Mouse (Mus musculus) kidney, adult 9 months (tissue): ENCODE results near the gene Ccdc126.
"Not testable (repeated sequence)": the region's sequence is repeated elsewhere in the genome, so short reads cannot be mapped to it uniquely, and the experiment has no call there.

Experiments
- DNase-seq: peaks from one replicate; pipeline ENCODE4 v3.0.0; 2022

Ccdc126 gene

DNA sequence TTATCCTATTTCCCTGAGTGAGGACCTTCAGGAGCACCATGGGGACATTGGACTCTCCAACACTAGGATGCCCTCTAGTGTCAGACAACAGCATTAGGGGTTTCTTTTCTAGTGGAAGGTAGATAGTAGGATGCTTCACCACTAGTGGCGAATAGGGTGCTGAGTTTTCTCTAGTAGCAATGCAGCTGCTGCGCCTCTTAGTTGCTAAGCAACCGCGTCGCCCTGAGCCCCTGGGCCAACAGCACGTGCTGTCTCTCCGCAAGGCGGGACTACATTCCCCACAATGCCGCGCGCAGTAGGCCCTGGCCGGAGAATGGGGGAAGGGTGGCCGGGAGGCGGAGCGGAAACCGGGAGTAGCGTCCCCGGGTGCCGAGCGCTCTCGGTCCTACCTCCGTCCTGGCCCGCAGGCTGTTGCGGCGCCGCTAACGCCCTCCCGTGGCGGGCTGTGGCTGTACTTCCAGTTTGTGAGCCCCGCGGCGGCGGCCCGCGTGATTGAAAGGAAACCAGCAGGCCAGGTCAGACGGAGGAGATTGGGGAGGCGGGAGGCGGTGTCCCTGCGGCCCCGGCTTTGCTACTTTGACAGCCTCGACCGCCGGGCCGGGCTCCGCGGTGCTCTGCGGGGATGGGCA lies at the start of gene Ccdc126:
TSS of gene Ccdc126 (plus strand) at position 309 of the 629 bp plus-strand sequence.
- DNase-seq = peak; percentile 98

DNA sequence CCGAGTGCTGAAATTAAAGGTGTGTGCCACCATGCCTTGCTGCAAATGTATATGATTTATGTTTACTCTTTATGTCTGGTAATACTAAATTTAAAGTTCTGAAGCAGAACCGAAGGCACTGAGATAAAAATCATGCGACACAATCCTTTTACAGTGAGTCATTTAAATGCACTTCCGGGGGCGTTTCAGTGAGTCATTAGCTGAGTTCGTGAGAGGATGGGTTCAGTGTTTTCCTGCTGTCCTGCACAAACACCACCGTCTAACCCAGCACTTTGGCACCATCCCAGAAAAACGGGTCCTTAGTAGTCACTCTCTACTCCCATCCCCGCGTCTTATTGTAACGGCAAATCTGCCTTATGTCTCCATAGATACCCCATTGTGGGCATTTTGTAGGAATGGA lies 49.2 kb upstream of the Ccdc126 start:
- no peak for DNase-seq

DNA sequence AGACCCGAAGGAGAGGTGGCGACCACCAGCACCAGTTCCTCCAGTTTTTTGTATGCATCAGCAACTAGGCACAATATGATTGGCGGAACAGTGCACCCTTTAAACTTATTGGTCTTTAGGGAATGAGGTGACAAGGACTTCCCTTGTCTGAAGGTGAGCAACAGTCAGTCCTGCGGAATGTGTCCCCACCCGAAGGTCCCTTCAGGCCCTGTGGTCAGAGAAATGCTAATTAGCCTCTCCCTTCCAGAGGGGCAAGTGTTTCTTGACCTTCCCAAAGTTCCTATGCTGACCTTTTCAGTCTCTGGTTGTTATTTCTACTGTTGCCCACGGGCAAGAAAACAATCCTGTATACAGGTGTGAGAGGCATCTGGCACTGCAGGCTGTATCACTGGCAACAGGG lies 47.3 kb upstream of the Ccdc126 start:
- DNase-seq = no peak

DNA sequence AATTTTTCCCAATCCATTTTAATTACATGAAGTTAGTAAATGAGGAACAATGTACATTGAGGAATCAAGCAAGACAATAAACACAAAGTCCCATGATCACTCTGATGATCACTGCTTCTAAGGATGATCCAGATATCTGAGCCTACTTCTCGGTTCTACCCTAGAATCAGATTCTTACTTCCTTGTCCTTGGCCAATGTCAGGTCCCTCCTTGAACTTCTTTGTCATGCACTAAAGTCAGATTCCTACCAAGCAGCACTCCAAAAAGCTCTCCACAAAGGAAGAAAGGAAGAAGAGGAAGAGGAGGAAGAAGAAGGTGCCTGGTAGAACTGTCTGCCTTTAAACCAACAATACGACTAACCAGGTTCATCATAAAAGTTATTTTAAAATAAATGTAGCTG lies 46.2 kb upstream of the Ccdc126 start:
- no peak for DNase-seq

DNA sequence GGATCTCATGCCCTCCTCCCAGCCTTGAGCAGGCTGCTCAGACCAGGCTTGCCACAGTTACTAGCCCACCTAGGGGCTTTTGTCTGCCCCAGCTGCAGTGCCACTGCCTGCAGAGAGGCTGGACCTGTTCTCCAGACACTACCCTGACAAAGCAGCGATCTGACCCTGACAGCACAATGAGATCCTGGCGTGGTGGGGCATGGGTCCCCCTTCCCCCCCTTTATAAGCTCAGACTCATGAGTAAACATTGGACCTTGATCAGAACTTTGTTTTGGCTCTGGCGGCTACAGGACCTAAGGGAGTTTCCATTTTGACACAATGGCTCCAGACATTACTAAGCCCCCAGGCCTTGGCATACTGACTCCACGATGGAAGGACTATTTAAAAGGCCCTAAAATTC lies 45.1 kb upstream of the Ccdc126 start:
- no peak for DNase-seq

DNA sequence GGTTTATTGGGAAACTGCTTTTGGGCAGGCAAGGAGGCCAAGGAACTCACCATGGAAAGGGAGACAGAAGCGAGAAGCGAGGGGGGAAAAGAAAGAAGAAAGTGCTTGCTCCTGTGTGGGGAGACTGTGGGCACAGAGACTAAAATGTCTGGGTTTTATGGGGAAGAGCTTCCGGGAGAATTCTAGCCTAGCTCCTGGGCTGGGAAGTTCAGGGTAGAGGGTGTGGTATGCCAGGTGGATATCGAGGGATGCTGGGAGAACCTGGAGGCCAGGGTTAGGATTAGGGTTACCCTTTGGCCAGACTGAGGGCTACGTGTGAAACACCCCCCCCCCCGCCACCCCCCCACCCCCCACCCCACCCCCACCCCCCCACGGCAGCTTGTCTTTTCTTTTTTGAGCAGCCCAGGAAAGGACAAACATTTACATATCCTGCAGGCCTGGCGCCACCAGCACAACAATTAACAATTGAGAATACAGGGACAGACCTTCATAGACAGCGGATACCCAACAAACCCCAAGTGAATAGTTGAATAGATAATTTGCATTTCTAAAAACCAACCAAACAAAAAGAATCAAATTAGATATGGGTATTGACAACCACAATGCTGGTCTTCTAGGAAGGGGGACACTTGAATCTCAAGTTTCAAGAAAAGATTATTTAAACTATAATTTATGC lies 44.5 kb upstream of the Ccdc126 start:
- DNase-seq = no peak

DNA sequence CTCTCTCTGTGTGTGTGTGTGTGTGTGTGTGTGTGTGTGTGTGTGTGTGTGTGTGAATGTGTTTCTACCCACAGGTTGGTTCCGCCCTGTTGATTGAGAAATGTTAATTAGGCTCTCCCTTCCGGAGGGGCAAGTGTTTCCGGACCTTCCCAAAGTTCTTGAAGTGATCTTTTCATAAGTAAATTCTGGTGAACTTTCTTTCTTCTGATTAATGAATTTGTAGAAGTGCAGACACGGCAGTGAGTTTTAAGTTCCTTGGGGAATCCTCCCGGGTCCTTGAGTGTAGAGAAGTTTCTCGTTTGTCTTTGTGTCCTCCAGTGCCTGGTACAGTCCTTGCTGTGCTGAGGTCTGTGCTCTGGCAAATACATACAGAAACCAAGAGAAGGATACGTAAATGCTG lies 43.8 kb upstream of the Ccdc126 start:
- DNase-seq = no peak

DNA sequence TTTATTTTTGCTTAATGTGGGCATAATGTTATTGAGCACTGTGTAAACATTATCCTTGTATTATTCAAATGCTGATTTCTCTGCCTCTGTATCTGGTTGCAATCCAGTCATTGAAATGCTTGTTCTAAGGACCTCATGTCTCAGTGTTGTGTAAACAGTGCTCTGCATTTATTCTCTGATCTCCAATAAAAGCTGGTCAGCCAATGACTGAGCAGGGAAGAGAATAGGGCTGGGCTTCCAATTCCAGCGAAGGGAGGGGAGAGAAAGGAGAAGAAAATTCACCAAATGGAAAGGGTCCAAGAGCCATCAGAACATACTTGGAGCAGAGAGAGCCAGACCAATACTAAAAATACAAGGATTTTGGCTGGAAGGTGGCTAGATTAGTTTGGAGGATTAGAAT lies 38.1 kb upstream of the Ccdc126 start:
- DNase-seq = no peak

DNA sequence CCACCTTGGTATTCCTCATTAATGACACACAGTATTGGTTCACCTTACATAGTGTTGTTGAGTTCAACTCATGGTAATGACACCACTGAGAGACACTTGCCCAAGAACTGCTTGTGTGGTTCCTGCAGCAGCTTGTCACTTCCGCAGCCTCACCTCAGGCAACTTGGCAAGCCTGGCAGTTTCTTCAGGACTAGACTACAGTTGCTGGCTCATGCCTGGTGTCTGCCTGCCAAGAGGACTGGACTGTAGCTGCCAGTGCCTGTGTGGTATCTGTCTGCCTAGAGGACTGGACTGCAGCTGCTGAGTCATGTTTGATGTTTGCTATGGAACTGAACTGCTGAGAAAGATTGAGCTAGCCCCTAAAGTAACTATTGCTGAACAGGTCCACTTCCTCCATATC lies 37.0 kb upstream of the Ccdc126 start:
- DNase-seq = peak; percentile 68

DNA sequence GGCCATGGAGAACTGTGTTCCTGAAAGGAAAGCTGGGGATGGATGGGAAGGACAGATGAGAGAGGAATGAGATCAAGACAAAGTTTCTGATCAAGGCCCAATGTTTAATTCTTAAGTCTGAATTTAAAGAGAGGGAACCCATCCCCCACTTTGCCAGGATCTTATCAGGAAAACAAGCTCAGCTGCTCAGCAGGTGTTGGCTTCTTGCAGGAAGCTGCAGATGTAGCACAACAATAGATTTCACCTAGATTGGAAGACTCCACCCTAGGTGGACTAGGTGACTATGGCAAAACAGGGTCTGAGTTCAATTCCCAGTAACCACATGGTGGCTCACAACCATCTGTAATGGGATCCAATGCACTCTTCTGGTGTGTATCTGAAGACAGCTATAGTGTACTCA lies 20.8 kb upstream of the Ccdc126 start:
- DNase-seq = no peak

DNA sequence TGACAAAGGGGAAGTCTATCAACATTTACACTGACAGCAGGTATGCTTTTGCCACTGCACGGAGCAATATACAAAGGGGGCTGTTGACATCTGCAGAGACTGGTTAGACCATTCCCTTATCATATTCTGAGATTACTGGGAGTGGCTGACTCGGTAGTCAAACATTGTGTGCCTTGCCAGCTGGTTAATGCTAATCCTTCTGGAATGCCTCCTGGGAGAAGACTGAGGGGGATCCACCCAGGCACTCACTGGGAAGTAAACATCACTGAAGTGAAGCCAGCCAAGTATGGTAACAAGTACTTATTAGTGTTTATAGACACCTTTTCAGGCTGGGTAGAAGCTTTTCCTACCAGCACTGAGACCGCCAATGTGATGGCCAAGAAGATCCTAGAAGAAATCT lies 4.3 kb upstream of the Ccdc126 start:
- DNase-seq = not testable (repeated sequence)

DNA sequence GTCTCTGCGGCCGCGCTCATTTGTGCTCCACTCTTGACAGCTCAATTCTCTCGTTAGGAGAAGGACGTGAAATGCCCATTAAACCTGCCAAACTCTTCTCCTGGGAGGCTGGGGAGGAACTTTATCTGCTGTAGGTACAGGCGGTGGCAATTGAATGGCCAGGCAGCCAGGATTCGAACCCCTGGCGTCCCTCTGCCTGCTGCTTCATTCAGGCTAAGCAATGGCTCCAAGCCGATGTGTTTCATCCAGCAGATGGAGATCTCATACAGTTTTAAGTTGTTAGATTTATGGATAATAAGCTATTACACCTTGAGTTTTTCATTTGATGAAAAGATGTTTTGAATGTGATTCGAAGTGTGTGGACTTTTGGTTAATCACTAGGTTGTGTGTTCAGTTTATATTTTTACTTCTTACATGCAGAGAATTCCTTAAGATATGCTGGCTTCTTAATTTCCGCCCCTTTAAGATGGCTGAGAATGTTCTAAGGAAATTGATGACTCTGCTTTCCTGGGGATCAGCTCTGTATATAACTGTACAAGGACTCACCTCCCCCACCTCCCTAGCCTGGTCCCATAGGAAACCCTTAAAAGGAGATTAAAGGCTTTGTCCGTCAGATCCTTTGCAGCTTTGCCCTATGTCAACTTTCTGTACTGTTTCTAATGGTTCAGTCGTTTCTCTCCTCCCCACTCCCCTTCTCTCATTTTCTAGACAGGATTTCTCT lies 681 bp downstream of the Ccdc126 start:
- no peak for DNase-seq

DNA sequence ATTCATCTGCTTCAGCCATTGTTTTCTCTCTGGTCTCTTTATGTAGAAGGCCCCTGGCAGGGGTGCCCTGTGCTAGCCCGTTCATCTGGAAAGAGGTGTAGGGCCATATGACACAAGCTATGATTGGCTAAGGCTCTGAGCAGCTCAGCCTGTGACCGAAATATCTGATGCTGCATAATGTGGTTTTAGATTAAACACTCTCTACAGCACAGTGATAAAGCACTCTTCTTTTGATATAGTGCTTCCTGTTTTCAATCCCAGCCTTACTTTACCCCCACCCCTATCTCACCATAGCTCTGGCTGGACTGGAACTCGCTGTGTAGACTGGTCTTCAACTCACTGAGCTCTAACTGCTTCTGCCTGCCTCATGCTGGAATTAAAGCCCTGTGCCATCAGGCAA lies 2.3 kb downstream of the Ccdc126 start:
- no peak for DNase-seq

DNA sequence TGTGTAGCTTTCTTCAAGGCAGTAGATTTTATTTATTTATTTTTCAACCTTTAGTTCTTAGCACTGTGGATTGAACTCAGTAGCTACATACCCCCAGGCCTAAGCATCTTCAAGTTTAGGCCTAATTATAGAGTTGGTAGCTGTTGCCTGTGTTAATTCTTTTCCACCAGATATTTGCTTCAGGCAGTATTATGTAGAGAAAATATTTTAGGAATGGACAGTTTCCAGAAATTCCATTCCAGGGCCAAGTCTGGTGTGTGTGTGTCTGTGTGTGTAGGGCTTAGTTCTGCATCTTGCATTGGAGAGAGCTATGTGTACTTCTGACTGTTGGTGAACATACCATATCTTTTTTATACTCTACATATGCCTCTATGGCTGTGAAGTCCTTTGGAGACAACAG lies 3.0 kb downstream of the Ccdc126 start:
- DNase-seq = no peak

DNA sequence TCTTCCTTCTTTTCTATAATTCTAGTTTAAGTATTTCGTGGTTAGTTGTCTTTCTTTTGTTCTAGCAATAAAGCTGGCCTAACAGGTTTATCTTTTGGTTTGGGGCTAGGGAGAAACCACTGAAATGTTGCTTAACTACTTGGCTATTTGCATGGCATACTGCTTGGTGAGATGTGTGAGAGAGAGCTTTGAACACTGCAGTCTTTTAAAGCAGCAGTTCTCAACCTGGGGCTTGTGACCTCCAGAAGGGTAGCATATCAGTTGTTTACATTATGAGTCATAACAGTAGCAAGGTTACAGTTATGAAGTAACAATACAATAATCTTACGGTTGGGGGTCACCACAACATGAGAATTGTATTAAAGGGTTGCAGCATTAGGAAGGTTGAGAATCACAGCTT lies 3.9 kb downstream of the Ccdc126 start:
- DNase-seq = no peak

DNA sequence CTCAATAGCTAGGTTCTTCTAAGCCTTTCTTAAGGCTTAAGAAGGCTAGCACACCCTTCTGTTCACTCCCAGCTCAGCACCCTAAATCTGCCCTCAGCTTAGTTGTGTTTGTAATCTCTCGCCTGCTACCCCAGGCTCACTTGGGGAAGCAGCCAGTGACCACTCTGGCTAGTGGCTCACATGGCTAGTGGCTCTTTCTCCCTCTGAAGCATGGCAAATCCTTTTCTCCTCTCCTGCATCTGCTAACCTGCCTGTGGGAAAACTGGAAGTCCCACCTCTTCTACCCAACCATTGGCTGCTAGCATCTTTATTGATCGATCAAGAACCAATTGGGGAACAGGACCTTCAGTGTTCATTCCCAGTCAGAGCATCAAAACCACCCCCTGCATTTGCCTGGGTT lies 5.5 kb downstream of the Ccdc126 start:
- no peak for DNase-seq

DNA sequence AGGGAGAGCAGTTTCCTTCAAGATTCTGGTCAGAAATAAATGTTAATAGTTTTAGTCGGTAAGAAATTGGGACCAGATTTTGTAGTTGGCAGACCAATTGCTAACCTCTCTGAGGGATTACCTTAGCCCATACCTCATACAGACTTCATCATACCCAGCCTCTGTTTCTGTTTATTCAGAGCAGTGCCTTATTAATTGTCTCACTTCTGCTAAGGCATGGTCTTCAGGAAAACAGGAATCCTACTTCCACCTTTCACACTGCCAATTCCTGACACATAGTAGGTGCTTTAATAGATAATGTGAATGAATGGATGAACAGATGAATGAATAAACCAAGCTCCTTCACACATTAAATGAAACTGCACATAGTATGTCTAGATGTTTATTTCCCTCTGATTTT lies 6.2 kb downstream of the Ccdc126 start:
- DNase-seq = no peak

DNA sequence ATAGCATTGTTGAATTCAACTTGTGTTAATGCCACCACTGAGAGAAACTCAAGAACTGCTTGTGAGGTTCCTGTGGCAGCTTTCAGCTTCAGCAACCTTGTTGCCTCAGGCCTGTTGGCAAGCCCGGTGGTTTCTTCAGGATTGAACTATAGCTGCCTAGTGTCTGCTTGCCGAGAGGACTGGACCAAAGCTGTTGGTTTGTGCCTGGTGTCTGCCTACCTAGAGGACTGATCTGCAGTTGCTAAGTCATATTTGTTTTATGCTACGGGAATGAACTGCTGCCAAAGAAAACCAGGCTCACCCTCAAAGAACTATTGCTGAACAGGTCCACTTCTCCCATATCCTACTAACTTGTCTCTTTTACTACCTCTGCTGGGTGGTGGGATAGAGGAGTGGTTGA lies 7.8 kb downstream of the Ccdc126 start:
- DNase-seq = no peak

DNA sequence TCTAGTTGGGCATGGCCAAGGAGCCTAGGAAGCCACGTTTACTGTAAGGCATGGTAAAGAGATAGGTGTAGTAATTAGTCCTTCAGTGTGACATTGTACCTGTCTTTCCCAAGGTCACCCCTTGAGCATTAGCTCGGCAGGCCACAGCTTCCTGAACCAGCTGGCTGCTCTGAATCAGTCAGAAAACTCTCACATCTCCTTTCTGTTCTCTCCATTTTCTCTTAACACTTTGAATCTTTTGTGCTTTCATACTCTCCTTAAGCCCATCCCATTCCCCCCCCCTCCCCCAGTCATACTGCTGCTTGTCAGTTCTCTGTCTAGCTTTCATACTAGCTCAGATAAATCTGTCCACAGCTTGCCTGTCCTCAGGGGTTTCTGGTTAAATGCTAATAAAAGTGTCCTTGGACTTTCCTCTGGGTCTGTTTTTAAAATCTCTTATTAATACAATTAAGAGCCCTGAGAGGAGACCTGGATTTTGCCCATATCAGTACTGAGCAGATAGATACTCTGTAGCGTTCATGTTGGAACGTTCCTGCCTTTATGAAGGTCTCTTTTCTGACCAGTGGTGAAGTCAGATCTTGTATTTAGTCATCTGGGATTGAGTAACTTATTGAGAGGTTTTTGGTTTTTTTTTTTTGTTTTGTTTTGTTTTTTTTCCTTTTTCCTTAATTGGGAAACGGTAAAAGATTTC lies 12.4 kb downstream of the Ccdc126 start:
- DNase-seq = no peak

DNA sequence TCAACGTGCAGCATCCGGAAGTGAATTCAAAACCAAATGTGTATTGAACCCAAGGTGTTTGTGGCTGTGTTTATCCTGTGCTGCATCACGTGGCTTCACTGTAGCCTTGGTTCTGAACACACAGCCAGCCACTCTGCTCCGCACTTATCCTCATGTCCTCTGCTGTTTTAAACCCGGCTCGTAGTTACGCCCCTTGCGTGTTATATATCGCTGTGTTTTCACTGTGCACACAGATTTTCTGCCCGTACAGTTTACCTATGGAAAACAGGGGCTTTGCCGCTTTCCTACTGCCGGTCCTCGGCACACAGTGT lies 12.9 kb downstream of the Ccdc126 start:
- no peak for DNase-seq

DNA sequence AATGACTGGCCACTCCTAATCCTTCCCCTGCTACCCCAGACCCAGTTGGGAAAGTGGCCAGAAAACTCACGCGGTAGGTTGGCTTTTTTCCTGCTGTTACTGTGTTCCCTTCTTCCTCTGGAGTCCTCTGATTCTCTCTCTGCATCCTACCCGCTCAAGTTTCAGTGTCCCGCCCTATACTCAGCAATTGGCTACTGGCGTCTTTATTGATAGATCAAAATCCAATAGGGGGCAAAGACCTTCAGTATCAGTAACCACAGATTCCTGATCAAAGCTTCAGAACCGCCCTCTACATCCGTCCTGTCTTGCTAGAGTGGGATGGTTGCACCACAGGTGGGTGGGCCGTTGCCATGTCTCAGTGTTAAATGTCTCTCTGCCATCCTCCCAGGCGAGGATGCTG lies 19.5 kb downstream of the Ccdc126 start:
- no peak for DNase-seq

DNA sequence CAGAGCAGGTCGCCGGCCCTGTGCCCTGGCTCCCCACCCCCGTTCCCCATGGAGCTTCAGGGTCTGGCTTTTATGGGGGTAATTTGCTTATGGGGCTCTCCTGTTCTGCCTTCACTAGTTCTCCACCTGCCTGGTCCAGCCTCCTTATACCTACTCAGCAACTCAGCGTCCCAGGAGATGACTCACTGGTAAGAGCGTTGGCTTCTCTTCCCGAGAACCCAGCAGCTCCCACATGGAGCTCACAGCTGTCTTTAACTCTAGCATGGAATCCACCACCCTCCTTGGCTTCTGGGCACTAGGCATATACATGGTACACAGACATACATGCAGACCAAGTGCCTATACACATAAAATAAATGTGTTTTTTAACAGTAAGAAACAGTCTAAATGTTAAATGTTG lies 20.1 kb downstream of the Ccdc126 start:
- DNase-seq = no peak

DNA sequence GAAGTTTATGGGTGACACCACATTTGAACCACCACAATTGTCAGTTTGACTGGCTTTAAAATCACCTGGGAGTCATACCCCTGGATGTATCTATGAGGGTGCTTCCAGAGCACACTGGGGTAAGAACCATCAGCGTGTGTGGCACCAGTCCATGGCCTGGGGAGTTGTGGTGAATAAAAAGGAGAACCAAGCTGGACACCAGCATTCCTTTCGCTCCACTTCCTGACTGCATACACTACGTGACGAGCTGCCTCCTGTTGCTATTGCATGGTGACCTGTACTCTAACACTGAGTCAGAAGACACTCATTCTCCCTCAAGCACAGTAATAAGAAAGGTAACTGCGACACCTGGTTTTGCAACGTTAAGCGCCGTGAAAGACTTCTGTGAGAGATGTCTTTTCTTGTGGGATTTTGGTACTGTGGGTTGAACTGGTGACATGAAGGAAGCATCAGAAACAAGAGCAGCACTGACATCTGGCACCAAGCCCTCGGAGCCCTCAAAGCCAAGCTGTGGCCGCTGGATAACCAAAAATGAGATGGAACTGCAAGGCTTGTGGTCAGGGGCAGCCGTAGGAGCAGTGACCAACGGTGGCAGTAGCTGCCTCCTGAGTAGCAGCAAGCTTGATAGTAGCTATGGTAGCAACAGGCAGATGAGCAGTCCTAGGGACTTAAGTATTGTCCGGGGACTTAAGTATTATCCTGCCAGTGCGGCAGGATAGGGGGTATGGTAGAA lies 24.8 kb downstream of the Ccdc126 start:
- DNase-seq = no peak
